Mouse (Mus musculus) lung, adult 2 months (tissue): ENCODE results near the gene Gm49395.

Experiments used
- CTCF ChIP-seq: fragments of 200-500 bp; IDR thresholded peaks from 2 replicates; pipeline ENCODE4 v1.5.1; 2011; ENCODE audit warnings: mild to moderate bottlenecking, low read length, control low read depth; ENCODE audit not compliant: insufficient read depth
- POLR2A ChIP-seq: fragments of 200-500 bp; IDR thresholded peaks from 2 replicates; pipeline ENCODE4 v1.6.1; 2011; ENCODE audit warnings: low read depth, mild to moderate bottlenecking, control low read depth, low read length, borderline replicate concordance; ENCODE audit errors: extremely low read depth

DNA sequence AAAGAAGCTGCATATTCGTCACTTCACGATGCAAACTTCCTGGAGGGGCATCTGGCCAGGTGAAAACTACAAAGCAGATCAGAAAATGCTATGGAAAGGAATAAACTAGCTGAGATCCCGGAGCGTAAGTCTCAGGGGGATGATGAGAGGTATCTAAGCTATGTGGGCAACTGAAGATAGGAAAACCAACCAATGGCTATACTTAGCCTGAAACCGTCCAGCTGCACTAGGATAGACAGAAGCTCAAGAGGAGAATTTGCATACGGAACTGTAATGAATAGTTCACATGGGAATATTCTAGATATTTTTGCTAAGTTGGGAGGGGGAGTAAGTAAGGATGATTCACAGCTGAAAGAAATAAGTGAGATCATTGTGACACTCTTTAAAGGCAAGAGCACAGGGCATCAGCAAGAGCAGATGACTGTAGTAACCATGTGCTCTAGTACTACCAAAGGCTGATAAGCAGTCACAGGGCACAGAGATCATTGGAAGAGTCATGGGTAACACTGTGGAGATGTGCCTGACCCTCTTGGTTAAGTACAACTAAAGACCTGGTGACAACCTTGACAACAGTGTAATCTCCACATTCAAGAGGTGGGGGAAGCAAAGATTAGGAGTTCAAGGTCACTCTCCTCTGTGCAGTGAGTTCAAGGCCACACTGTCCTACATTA, 79.5 kb downstream of the Gm49395 start:
- TF ChIP-seq CTCF, result no peak
- no peak for TF ChIP-seq POLR2A
